In genomic region chr2:24935057-24935796, GRCm38 (mm10) we compare ENCODE assay signal across 7 mouse cellular contexts. TPM values are rescaled to one million over a fixed set of nuclear protein-coding genes. Genes with fewer than 3 reads are reported as not detected.
DNase-seq lines count a peak whose midpoint lies in the region; ATAC-seq lines count a peak whose summit lies in the region.

Arrdc1 (minus strand) TSS chr2:24935252.

- H3K4me3 ChIP-seq in embryonic facial prominence, embryonic 12.5 days, result peak within 1 kb of the TSS; percentile 60
- peak within 1 kb of the TSS; percentile 56 for H3K4me3 ChIP-seq in limb, embryonic 11.5 days (ENCODE audit: low read depth, low read length)
- peak within 1 kb of the TSS; percentile 56 for H3K4me3 ChIP-seq in midbrain, embryonic 14.5 days (replicated peaks; ENCODE audit: low read depth, low read length)

- peak; percentile 94 for ATAC-seq in embryonic facial prominence, embryonic 12.5 days (ENCODE audit: insufficient number of reproducible peaks, insufficient read depth, low FRiP score, low TSS enrichment)
- ATAC-seq in limb, embryonic 11.5 days (ENCODE audit: insufficient number of reproducible peaks, low FRiP score, low TSS enrichment, low read depth), result peak; percentile 95
- ATAC-seq in midbrain, embryonic 14.5 days (ENCODE audit: low FRiP score, low TSS enrichment), result peak; percentile 90

- 0 out of 2 replicates have a peak within 1 kb of the TSS, but pooled peaks have one; percentile 31 for H3K27ac ChIP-seq in embryonic facial prominence, embryonic 12.5 days
- no peak within 1 kb of the TSS for H3K27ac ChIP-seq in limb, embryonic 11.5 days (replicated peaks; ENCODE audit: low read depth, low read length)
- H3K27ac ChIP-seq in midbrain, embryonic 14.5 days (replicated peaks; ENCODE audit: low read depth, low read length), result 0 out of 2 replicates have a peak within 1 kb of the TSS, but pooled peaks have one; percentile 45

- peak within 1 kb of the TSS; percentile 97 for H3K4me2 ChIP-seq in embryonic facial prominence, embryonic 12.5 days (replicated peaks)
- peak within 1 kb of the TSS; percentile 96 for H3K4me2 ChIP-seq in limb, embryonic 11.5 days (ENCODE audit: low read depth, severe bottlenecking)
- peak within 1 kb of the TSS; percentile 90 for H3K4me2 ChIP-seq in midbrain, embryonic 14.5 days (ENCODE audit: low read length)

- peak within 1 kb of the TSS; percentile 66 for H3K9ac ChIP-seq in embryonic facial prominence, embryonic 12.5 days
- peak within 1 kb of the TSS; percentile 62 for H3K9ac ChIP-seq in limb, embryonic 11.5 days (ENCODE audit: low read length)
- H3K9ac ChIP-seq in midbrain, embryonic 14.5 days (replicated peaks; ENCODE audit: low read length), result peak within 1 kb of the TSS; percentile 62

- peaks cover 11% of the 10 kb centered on the region; the same call in 1 of the 2 replicates for H3K27me3 ChIP-seq in embryonic facial prominence, embryonic 12.5 days
- peaks cover 3% of the 10 kb centered on the region; the same call in 1 of the 2 replicates for H3K27me3 ChIP-seq in limb, embryonic 11.5 days (ENCODE audit: control insufficient read depth, insufficient read depth, low read length)
- H3K27me3 ChIP-seq in midbrain, embryonic 14.5 days (ENCODE audit: control insufficient read depth, insufficient read depth, low read length), result 0 out of 2 replicates have a peak, but pooled peaks cover 7% of the 10 kb centered on the region

- no peaks in the 10 kb centered on the region for H3K36me3 ChIP-seq in embryonic facial prominence, embryonic 12.5 days
- H3K36me3 ChIP-seq in limb, embryonic 11.5 days (ENCODE audit: control insufficient read depth, insufficient read depth, low read length), result no peaks in the 10 kb centered on the region
- no peaks in the 10 kb centered on the region for H3K36me3 ChIP-seq in midbrain, embryonic 14.5 days (ENCODE audit: control insufficient read depth, insufficient read depth, low read length)

- peak; percentile 89 for DNase-seq in adrenal gland, postnatal 25 days
- peak; percentile 99 for DNase-seq in heart, adult 11 months
- DNase-seq in kidney, adult 18-20 months, result peak; percentile 95
- peak; percentile 91 for DNase-seq in limb, embryonic 11.5 days (ENCODE audit: low spot score)
- peak; percentile 87 for DNase-seq in midbrain, embryonic 14.5 days
- DNase-seq in spleen, adult 18-20 months, result peak; percentile 95

- WGBS in embryonic facial prominence, embryonic 12.5 days, result 1% methylated on average over 48 of the region's 49 CpGs
- under 1% methylated on average over 48 of the region's 49 CpGs for WGBS in limb, embryonic 11.5 days
- WGBS in midbrain, embryonic 14.5 days, result under 1% methylated on average over 49 of the region's 49 CpGs

- peaks cover 5% of the 10 kb centered on the region; the same call in 1 of the 2 replicates for H3K4me1 ChIP-seq in embryonic facial prominence, embryonic 12.5 days
- peaks cover 2% of the 10 kb centered on the region; the same call in 1 of the 2 replicates for H3K4me1 ChIP-seq in limb, embryonic 11.5 days (ENCODE audit: control insufficient read depth, insufficient read depth, low read length)
- H3K4me1 ChIP-seq in midbrain, embryonic 14.5 days (ENCODE audit: control insufficient read depth, insufficient read depth, low read length), result peaks cover 15% of the 10 kb centered on the region

- H3K9me3 ChIP-seq in embryonic facial prominence, embryonic 12.5 days, result no peaks in the 10 kb centered on the region
- H3K9me3 ChIP-seq in limb, embryonic 11.5 days (ENCODE audit: control insufficient read depth, low read length), result no peaks in the 10 kb centered on the region
- no peaks in the 10 kb centered on the region for H3K9me3 ChIP-seq in midbrain, embryonic 14.5 days (ENCODE audit: control insufficient read depth, low read length)

RNA-seq across cellular contexts. Expression of gene Arrdc1, which starts in this region (rescaled TPM):
- total RNA-seq in adrenal gland, postnatal 25 days (2021), result 16.2 and 26.4 TPM in 2 replicates
- 22.1 and 27.2 TPM in 2 replicates for polyA plus RNA-seq in embryonic facial prominence, embryonic 12.5 days (2016; fragmentation: Nextera tagmentation; extraction: Ambion mirVana)
- 11.8 and 12.7 TPM in 2 replicates for polyA plus RNA-seq in limb, embryonic 11.5 days (2014; fragmentation: Nextera tagmentation; extraction: Ambion mirVana)
- 21.8 and 24.9 TPM in 2 replicates for polyA plus RNA-seq in midbrain, embryonic 14.5 days (2014; fragmentation: Nextera tagmentation; extraction: Ambion mirVana)
